18 mouse cellular contexts compared by ENCODE assay signal in genomic region chr14:60804978-60805377, GRCm38 (mm10). TPM values are rescaled to one million over a fixed set of nuclear protein-coding genes. Genes with fewer than 3 reads are reported as not detected.
"Had no signal": no experiment of that assay in that cellular context is flagged by ENCODE, and none has a peak within 500 bp of the region (broad histone marks: within the 10 kb centered on the region; RNA-seq: fewer than 3 reads in every experiment).

No protein-coding gene starts in this region.

- H3K9me3 ChIP-seq: limb, embryonic 12.5 days; limb, embryonic 15.5 days; midbrain, embryonic 13.5 days had no signal

- H3K27me3 ChIP-seq: limb, embryonic 12.5 days; limb, embryonic 15.5 days; midbrain, embryonic 13.5 days had no signal

- H3K9ac ChIP-seq: limb, embryonic 12.5 days; limb, embryonic 15.5 days; liver, embryonic 14.5 days; liver, postnatal 0 days; lung, embryonic 14.5 days; midbrain, embryonic 13.5 days had no signal

- H3K4me3 ChIP-seq: limb, embryonic 12.5 days; limb, embryonic 15.5 days; midbrain, embryonic 13.5 days had no signal

- H3K27ac ChIP-seq: limb, embryonic 12.5 days; limb, embryonic 15.5 days; liver, embryonic 14.5 days; macrophage; midbrain, embryonic 13.5 days had no signal

- H3K4me1 ChIP-seq: midbrain, embryonic 13.5 days had no signal

- ATAC-seq: liver, postnatal 0 days; lung, postnatal 0 days; midbrain, embryonic 13.5 days had no signal

- H3K4me2 ChIP-seq: limb, embryonic 12.5 days; limb, embryonic 15.5 days; liver, embryonic 11.5 days; lung, embryonic 14.5 days; midbrain, embryonic 13.5 days had no signal

- DNase-seq: kidney, postnatal 14 days; kidney, postnatal 4 days; left cerebral cortex, postnatal 4 days; liver, postnatal 0 days; lung, embryonic 14.5 days; thymus, adult 2 months; thymus, postnatal 14 days; thymus, postnatal 4 days had no signal

RNA-seq across cellular contexts. Expression of gene C1qtnf9, which starts 37.0 kb away (rescaled TPM):
- total RNA-seq: megakaryocyte, adult 5-6 weeks had no signal
- polyA plus RNA-seq: macrophage; midbrain, embryonic 13.5 days; neural tube, embryonic 11.5 days; neural tube, embryonic 14.5 days had no signal
